Comparison of ENCODE assay signal across 8 mouse cellular contexts in genomic region chr8:94703972-94704668, GRCm38 (mm10). TPM values are rescaled to one million over a fixed set of nuclear protein-coding genes. Genes with fewer than 3 reads are reported as not detected.
DNase-seq lines count a peak whose midpoint lies in the region; ATAC-seq lines count a peak whose summit lies in the region.

No protein-coding gene starts in this region.

- peaks cover 15% of the 10 kb centered on the region for H3K4me1 ChIP-seq in forebrain, embryonic 10.5 days
- H3K4me1 ChIP-seq in heart, embryonic 16.5 days (ENCODE audit: control insufficient read depth, insufficient read depth, low read length): peaks cover 12% of the 10 kb centered on the region
- peaks cover 43% of the 10 kb centered on the region for H3K4me1 ChIP-seq in liver, embryonic 15.5 days (replicated peaks)
- H3K4me1 ChIP-seq in neural tube, embryonic 12.5 days: no peaks in the 10 kb centered on the region

- peaks cover 10% of the 10 kb centered on the region for H3K27me3 ChIP-seq in forebrain, embryonic 10.5 days (ENCODE audit: poor library complexity, severe bottlenecking)
- H3K27me3 ChIP-seq in heart, embryonic 16.5 days (ENCODE audit: control insufficient read depth, insufficient read depth, low read length): no peaks in the 10 kb centered on the region; the same call in 1 of the 2 replicates
- peaks cover 33% of the 10 kb centered on the region for H3K27me3 ChIP-seq in liver, embryonic 15.5 days
- H3K27me3 ChIP-seq in neural tube, embryonic 12.5 days (replicated peaks): no peaks in the 10 kb centered on the region; the same call in 1 of the 2 replicates

- H3K9ac ChIP-seq in heart, embryonic 16.5 days (ENCODE audit: low read length): peak overlapping the region; percentile 64
- peak overlapping the region; percentile 56 for H3K9ac ChIP-seq in liver, embryonic 15.5 days
- H3K9ac ChIP-seq in neural tube, embryonic 12.5 days: peak overlapping the region; percentile 54

- H3K36me3 ChIP-seq in forebrain, embryonic 10.5 days (replicated peaks): no peaks in the 10 kb centered on the region
- no peaks in the 10 kb centered on the region for H3K36me3 ChIP-seq in heart, embryonic 16.5 days (ENCODE audit: control insufficient read depth, insufficient read depth)
- H3K36me3 ChIP-seq in liver, embryonic 15.5 days (replicated peaks): no peaks in the 10 kb centered on the region
- H3K36me3 ChIP-seq in neural tube, embryonic 12.5 days: no peaks in the 10 kb centered on the region

- H3K4me3 ChIP-seq in forebrain, embryonic 10.5 days: peak overlapping the region; percentile 63
- peak overlapping the region; percentile 54 for H3K4me3 ChIP-seq in heart, embryonic 16.5 days (ENCODE audit: low read length)
- peak overlapping the region; percentile 58 for H3K4me3 ChIP-seq in liver, embryonic 15.5 days (replicated peaks)
- H3K4me3 ChIP-seq in neural tube, embryonic 12.5 days: peak overlapping the region; percentile 44

- peak; percentile 99 for DNase-seq in CD8-positive naive resting alpha-beta T cell, adult 2 months (ENCODE audit: low read depth in 2 of 2, low spot score in 2 of 2)
- DNase-seq in c-Kit-positive CD71-negative TER-119-negative erythroid progenitor cells, embryonic 14.5 days (ENCODE audit: low read depth): peak; percentile 98
- DNase-seq in forebrain, embryonic 10.5 days (ENCODE audit: extremely low spot score, low spot score): peak; percentile 99
- peak; percentile 96 for DNase-seq in kidney, postnatal 36 days
- DNase-seq in telencephalon, adult 2 months (ENCODE audit: low read depth, low spot score): peak; percentile 95

- H3K9me3 ChIP-seq in forebrain, embryonic 10.5 days: no peaks in the 10 kb centered on the region
- H3K9me3 ChIP-seq in heart, embryonic 16.5 days (replicated peaks; ENCODE audit: control insufficient read depth, low read length): no peaks in the 10 kb centered on the region
- no peaks in the 10 kb centered on the region for H3K9me3 ChIP-seq in liver, embryonic 15.5 days (replicated peaks)
- H3K9me3 ChIP-seq in neural tube, embryonic 12.5 days: no peaks in the 10 kb centered on the region

- peak overlapping the region; percentile 86 for H3K4me2 ChIP-seq in heart, embryonic 16.5 days (ENCODE audit: low read depth, low read length)
- H3K4me2 ChIP-seq in liver, embryonic 15.5 days: peak overlapping the region; percentile 85
- H3K4me2 ChIP-seq in neural tube, embryonic 12.5 days (replicated peaks): peak overlapping the region; percentile 65

- under 1% methylated on average over 35 of the region's 35 CpGs for WGBS in forebrain, embryonic 10.5 days
- under 1% methylated on average over 35 of the region's 35 CpGs for WGBS in heart, embryonic 16.5 days
- WGBS in liver, embryonic 15.5 days (ENCODE audit: insufficient replicate concordance): under 1% methylated on average over 35 of the region's 35 CpGs
- under 1% methylated on average over 35 of the region's 35 CpGs for WGBS in neural tube, embryonic 12.5 days

- peak; percentile 89 for ATAC-seq in heart, embryonic 16.5 days (replicated peaks; ENCODE audit: extremely low read depth, insufficient read depth, low FRiP score)
- peak; percentile 87 for ATAC-seq in liver, embryonic 15.5 days (ENCODE audit: insufficient read depth)
- peak; percentile 87 for ATAC-seq in neural tube, embryonic 12.5 days (ENCODE audit: low FRiP score, low read depth)

- peak overlapping the region; percentile 73 for H3K27ac ChIP-seq in forebrain, embryonic 10.5 days
- no peak overlapping the region for H3K27ac ChIP-seq in heart, embryonic 16.5 days (ENCODE audit: low read length)
- no peak overlapping the region for H3K27ac ChIP-seq in liver, embryonic 15.5 days (replicated peaks)
- no peak overlapping the region for H3K27ac ChIP-seq in neural tube, embryonic 12.5 days

RNA-seq across cellular contexts. Expression of gene Pllp, which starts 8.0 kb away (rescaled TPM):
- 0.20 and 0.27 TPM in 2 replicates for polyA plus RNA-seq in forebrain, embryonic 10.5 days (2016; fragmentation: Nextera tagmentation; extraction: Ambion mirVana)
- polyA plus RNA-seq in heart, embryonic 16.5 days (2015; fragmentation: Nextera tagmentation; extraction: Ambion mirVana): 0.29 and 0.57 TPM in 2 replicates
- polyA plus RNA-seq in liver, embryonic 15.5 days (2015; fragmentation: Nextera tagmentation; extraction: Ambion mirVana): 0.37 and 0.89 TPM in 2 replicates
- 0.66 and 0.97 TPM in 2 replicates for polyA plus RNA-seq in neural tube, embryonic 12.5 days (2016; fragmentation: Nextera tagmentation; extraction: Ambion mirVana)

RNA-seq across cellular contexts. Expression of gene Arl2bp, which starts 37.7 kb away (rescaled TPM):
- polyA plus RNA-seq in forebrain, embryonic 10.5 days (2016; fragmentation: Nextera tagmentation; extraction: Ambion mirVana): 209 and 223 TPM in 2 replicates
- polyA plus RNA-seq in heart, embryonic 16.5 days (2015; fragmentation: Nextera tagmentation; extraction: Ambion mirVana): 116 and 117 TPM in 2 replicates
- 23.9 and 24.7 TPM in 2 replicates for polyA plus RNA-seq in liver, embryonic 15.5 days (2015; fragmentation: Nextera tagmentation; extraction: Ambion mirVana)
- 225 and 236 TPM in 2 replicates for polyA plus RNA-seq in neural tube, embryonic 12.5 days (2016; fragmentation: Nextera tagmentation; extraction: Ambion mirVana)

RNA-seq across cellular contexts. Expression of gene Ccl22, which starts 41.3 kb away (rescaled TPM):
- not detected in 2 replicates for polyA plus RNA-seq in forebrain, embryonic 10.5 days (2016; fragmentation: Nextera tagmentation; extraction: Ambion mirVana)
- 0.16 TPM in 1 of 2 replicates, not detected in the other for polyA plus RNA-seq in heart, embryonic 16.5 days (2015; fragmentation: Nextera tagmentation; extraction: Ambion mirVana)
- polyA plus RNA-seq in liver, embryonic 15.5 days (2015; fragmentation: Nextera tagmentation; extraction: Ambion mirVana): 0.32 and 0.37 TPM in 2 replicates
- not detected in 2 replicates for polyA plus RNA-seq in neural tube, embryonic 12.5 days (2016; fragmentation: Nextera tagmentation; extraction: Ambion mirVana)
